Mouse (Mus musculus) intestine, postnatal 0 days (tissue): ENCODE data around the gene Mrpl23. TPM values are rescaled to one million over a fixed set of nuclear protein-coding genes. Genes with fewer than 3 reads are reported as not detected.

Experiments
- ATAC-seq: fragments of 200-750 bp; cut with Nextera tagmentation; 2 replicates; pipeline ENCODE4 v1.8.0; 2017; ENCODE audit warnings: mild to moderate bottlenecking, moderate TSS enrichment, moderate library complexity
- H3K27ac ChIP-seq: fragments of 300-500 bp; sonication (generic); 2 replicates; pipeline ENCODE4 v1.5.1; 2014; ENCODE audit warnings: mild to moderate bottlenecking, low read depth, low read length, moderate library complexity
- H3K27me3 ChIP-seq: fragments of 300-500 bp; sonication (generic); replicated peaks from 2 replicates; pipeline ENCODE4 v1.6.1; 2014; ENCODE audit warnings: low read length, mixed read lengths; ENCODE audit not compliant: control insufficient read depth, insufficient read depth
- H3K36me3 ChIP-seq: fragments of 300-500 bp; sonication (generic); 2 replicates; pipeline ENCODE4 v1.6.1; 2014; ENCODE audit warnings: mild to moderate bottlenecking, moderate library complexity; ENCODE audit not compliant: control insufficient read depth, insufficient read depth
- H3K4me1 ChIP-seq: fragments of 300-500 bp; sonication (generic); replicated peaks from 2 replicates; pipeline ENCODE4 v1.6.1; 2014; ENCODE audit warnings: antibody characterized with exemption, low read length, mixed read lengths; ENCODE audit not compliant: control insufficient read depth, insufficient read depth
- H3K4me2 ChIP-seq: fragments of 300-500 bp; sonication (generic); replicated peaks from 2 replicates; pipeline ENCODE4 v1.6.1; 2014; ENCODE audit warnings: low read depth, mild to moderate bottlenecking, moderate library complexity
- H3K4me3 ChIP-seq: fragments of 300-500 bp; sonication (generic); 2 replicates; pipeline ENCODE4 v1.5.1; 2014; ENCODE audit warnings: low read depth, low read length
- H3K9ac ChIP-seq: fragments of 300-500 bp; sonication (generic); 2 replicates; pipeline ENCODE4 v1.6.1; 2014; ENCODE audit warnings: mild to moderate bottlenecking, low read depth, low read length
- H3K9me3 ChIP-seq: fragments of 300-500 bp; sonication (generic); 2 replicates; pipeline ENCODE4 v1.6.1; 2016; ENCODE audit warnings: mixed run types; ENCODE audit not compliant: control insufficient read depth
- CTCF ChIP-seq: sonication (generic); IDR thresholded peaks from 2 replicates; pipeline ENCODE4 v1.5.1; 2016; ENCODE audit warnings: low read depth, mild to moderate bottlenecking, control low read depth, antibody characterized with exemption, moderate library complexity
- WGBS: fragments of 180-500 bp; shearing (Covaris S2); extraction: QIAGEN DNeasy Blood & Tissue Kit; methylation state at CpG from one replicate; pipeline ENCODE4 v1.1.7; 2014; 5-methylcytosine and 5-hydroxymethylcytosine counted together
- polyA plus RNA-seq: library from polyadenylated mRNA; unstranded; fragments of >200 nt; fragmentation: Nextera tagmentation; extraction: Ambion mirVana; gene quantifications from 2 replicates; pipeline ENCODE4 v1.2.1, GENCODE M21; 2015

The Mrpl23 gene
- polyA plus RNA-seq, 1 experiment from 2014 or later, result 26.7 TPM

- ATAC-seq, result no peak
- TF ChIP-seq CTCF, result no peak
- 47% methylated on average over 2 of the region's 2 CpGs for WGBS
- Histone ChIP-seq H3K27me3 (no peaks in the 10 kb centered on the region), H3K9ac (no peak overlapping the region), H3K9me3 (no peaks in the 10 kb centered on the region), H3K4me2 (no peak overlapping the region), H3K4me1 (peaks cover 15% of the 10 kb centered on the region), H3K27ac (no peak overlapping the region), H3K4me3 (no peak overlapping the region), H3K36me3 (no peaks in the 10 kb centered on the region)
Observed at GRCm38 (mm10) chr7:142556089-142556476, 23.6 kb downstream of the Mrpl23 start.

DNA sequence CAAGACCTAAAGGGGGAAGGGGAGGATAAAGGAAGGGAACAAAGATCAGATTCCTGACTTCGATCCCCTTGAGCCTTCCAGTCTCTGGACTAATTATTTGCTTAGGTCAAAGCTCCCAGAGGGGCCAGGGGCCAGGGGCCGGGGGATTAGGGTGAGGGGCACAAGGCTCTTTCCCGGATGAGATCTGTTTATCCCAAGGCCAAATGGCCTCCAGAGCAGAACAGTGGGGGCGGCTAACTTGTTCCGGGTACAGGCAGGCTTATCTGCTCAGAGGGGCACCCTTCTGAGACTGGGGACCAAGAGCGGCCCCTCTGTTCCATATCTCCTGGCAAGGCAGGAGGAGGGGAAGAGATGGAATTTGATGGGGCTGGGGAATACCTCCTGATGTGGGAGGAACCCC, 25.2 kb downstream of the Mrpl23 start:
- ATAC-seq, result no peak
- peaks cover 21% of the 10 kb centered on the region for H3K4me1 ChIP-seq

GRCm38 (mm10) chr7:142558511-142559146, 26.1 kb downstream of the Mrpl23 start:
- 80% methylated on average over 9 of the region's 9 CpGs for WGBS
- no peak for TF ChIP-seq CTCF

More for the DNA sequence above, 25.2 kb downstream of the Mrpl23 start:
- Histone ChIP-seq H3K4me3 (no peak overlapping the region), H3K27ac (no peak overlapping the region), H3K36me3 (no peaks in the 10 kb centered on the region), H3K9ac (no peak overlapping the region), H3K27me3 (no peaks in the 10 kb centered on the region), H3K9me3 (no peaks in the 10 kb centered on the region), H3K4me2 (no peak overlapping the region)
- 37% methylated on average over 6 of the region's 6 CpGs for WGBS
- TF ChIP-seq CTCF, result no peak

GRCm38 (mm10) chr7:142559651-142560175, 27.2 kb downstream of the Mrpl23 start:
- 63% methylated on average over 5 of the region's 5 CpGs for WGBS
- H3K36me3 ChIP-seq, result no peaks in the 10 kb centered on the region
- no peaks in the 10 kb centered on the region for H3K9me3 ChIP-seq
- no peak for ATAC-seq
- H3K4me3 ChIP-seq, result no peak overlapping the region
- H3K27ac ChIP-seq, result no peak overlapping the region
- no peak for TF ChIP-seq CTCF
- no peak overlapping the region for H3K4me2 ChIP-seq
- peaks cover 16% of the 10 kb centered on the region for H3K4me1 ChIP-seq
- H3K9ac ChIP-seq, result no peak overlapping the region
- H3K27me3 ChIP-seq, result no peaks in the 10 kb centered on the region

More at GRCm38 (mm10) chr7:142558511-142559146, 26.1 kb downstream of the Mrpl23 start:
- Histone ChIP-seq H3K27me3 (no peaks in the 10 kb centered on the region), H3K9me3 (no peaks in the 10 kb centered on the region), H3K4me1 (peaks cover 23% of the 10 kb centered on the region), H3K36me3 (no peaks in the 10 kb centered on the region), H3K4me2 (no peak overlapping the region), H3K4me3 (no peak overlapping the region), H3K9ac (no peak overlapping the region), H3K27ac (no peak overlapping the region)
- no peak for ATAC-seq

DNA sequence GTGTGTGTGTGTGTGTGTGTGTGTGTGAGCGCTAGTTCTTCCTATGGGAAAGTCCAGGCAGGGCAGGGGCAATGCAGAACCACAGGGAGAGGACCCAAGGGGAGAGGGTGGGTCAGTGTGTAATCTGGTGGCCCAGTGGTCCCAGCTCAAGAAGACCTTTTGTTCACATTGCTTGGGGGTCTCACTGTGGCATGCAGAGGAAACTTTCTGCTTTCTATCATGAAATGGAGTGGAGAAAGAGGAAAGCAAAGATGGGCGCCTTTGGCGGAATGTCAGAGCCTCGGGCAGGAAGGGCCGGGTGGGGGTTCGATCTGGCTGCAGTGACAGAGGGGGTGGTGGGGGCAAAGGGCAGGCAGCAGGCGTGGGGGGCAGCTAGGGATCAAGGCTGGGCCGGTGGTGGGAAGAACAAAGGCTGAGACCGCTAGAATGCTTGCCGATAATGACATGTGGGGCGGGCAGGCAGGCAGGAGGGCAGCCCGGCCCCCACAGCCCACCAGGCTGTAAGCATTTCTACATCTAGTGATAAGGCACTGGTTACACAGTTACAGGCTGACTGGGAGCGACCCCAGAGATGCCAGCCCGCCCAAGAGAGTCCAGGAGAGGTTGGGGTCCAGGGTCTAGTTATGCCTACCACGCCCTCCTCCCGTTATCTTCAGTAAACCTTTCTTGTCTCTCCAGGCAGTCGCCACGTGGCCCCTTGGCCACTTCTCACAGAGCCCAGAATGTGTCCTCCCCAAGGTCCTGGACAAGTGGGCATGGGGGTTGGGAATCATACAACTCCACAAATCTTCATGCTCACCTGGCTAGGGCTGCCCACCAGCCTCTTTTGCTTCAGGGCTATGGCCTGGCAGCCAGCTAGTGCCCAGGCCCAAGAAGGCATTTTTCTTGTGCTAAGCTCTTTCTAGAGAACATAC, 28.7 kb downstream of the Mrpl23 start:
- peak; percentile 43 for ATAC-seq
- no peak overlapping the region for H3K4me2 ChIP-seq
- H3K9me3 ChIP-seq, result no peaks in the 10 kb centered on the region
- H3K36me3 ChIP-seq, result no peaks in the 10 kb centered on the region
- TF ChIP-seq CTCF, result no peak
- no peak overlapping the region for H3K9ac ChIP-seq
- H3K27ac ChIP-seq, result no peak overlapping the region
- no peaks in the 10 kb centered on the region for H3K27me3 ChIP-seq
- WGBS, result 22% methylated on average over 18 of the region's 18 CpGs
- H3K4me3 ChIP-seq, result no peak overlapping the region
- peaks cover 18% of the 10 kb centered on the region for H3K4me1 ChIP-seq

- H3K36me3 ChIP-seq, result no peaks in the 10 kb centered on the region
- peaks cover 18% of the 10 kb centered on the region for H3K4me1 ChIP-seq
- no peak overlapping the region for H3K9ac ChIP-seq
- 51% methylated on average over 4 of the region's 4 CpGs for WGBS
- no peak overlapping the region for H3K27ac ChIP-seq
- H3K9me3 ChIP-seq, result no peaks in the 10 kb centered on the region
- no peak for TF ChIP-seq CTCF
- H3K4me2 ChIP-seq, result no peak overlapping the region
- no peak for ATAC-seq
- no peak overlapping the region for H3K4me3 ChIP-seq
- no peaks in the 10 kb centered on the region for H3K27me3 ChIP-seq
Observed at GRCm38 (mm10) chr7:142561856-142562404, 29.4 kb downstream of the Mrpl23 start.
